Mouse (Mus musculus) hindbrain, embryonic 13.5 days (tissue): ENCODE results near the gene Hipk1. TPM values are rescaled to one million over a fixed set of nuclear protein-coding genes. Genes with fewer than 3 reads are reported as not detected.
A peak's percentile ranks its signal among the peaks of the same experiment; 100 is the strongest.
"Not testable (repeated sequence)": the region's sequence is repeated elsewhere in the genome, so short reads cannot be mapped to it uniquely, and the experiment has no call there.

Experiments used
- ATAC-seq: fragments of 200-750 bp; cut with Nextera tagmentation; 2 replicates; pipeline ENCODE4 v1.8.0; 2017; ENCODE audit warnings: moderate TSS enrichment; ENCODE audit not compliant: low FRiP score
- H3K27ac ChIP-seq: fragments of 300-500 bp; sonication (generic); 2 replicates; pipeline ENCODE4 v1.5.1; 2015; ENCODE audit warnings: inconsistent platforms, mild to moderate bottlenecking, moderate library complexity
- H3K27me3 ChIP-seq: fragments of 300-500 bp; sonication (generic); 2 replicates; pipeline ENCODE4 v1.6.1; 2015; ENCODE audit warnings: mild to moderate bottlenecking, inconsistent platforms
- H3K36me3 ChIP-seq: fragments of 300-500 bp; sonication (generic); 2 replicates; pipeline ENCODE4 v1.6.1; 2015; ENCODE audit warnings: mild to moderate bottlenecking, inconsistent platforms
- H3K4me1 ChIP-seq: fragments of 300-500 bp; sonication (generic); replicated peaks from 2 replicates; pipeline ENCODE4 v1.6.1; 2015; ENCODE audit warnings: inconsistent platforms
- H3K4me2 ChIP-seq: fragments of 300-500 bp; sonication (generic); 2 replicates; pipeline ENCODE4 v1.6.1; 2015; ENCODE audit warnings: inconsistent platforms, mild to moderate bottlenecking, moderate library complexity
- H3K4me3 ChIP-seq: fragments of 300-500 bp; sonication (generic); 2 replicates; pipeline ENCODE4 v1.5.1; 2015; ENCODE audit warnings: mild to moderate bottlenecking, inconsistent platforms
- H3K9ac ChIP-seq: fragments of 300-500 bp; sonication (generic); 2 replicates; pipeline ENCODE4 v1.6.1; 2015; ENCODE audit warnings: mild to moderate bottlenecking, inconsistent platforms
- H3K9me3 ChIP-seq: fragments of 300-500 bp; sonication (generic); 2 replicates; pipeline ENCODE4 v1.6.1; 2016; ENCODE audit warnings: inconsistent platforms
- WGBS: fragments of 180-500 bp; shearing (Covaris S2); methylation state at CpG from one replicate; pipeline ENCODE4 v1.1.7; 2015; 5-methylcytosine and 5-hydroxymethylcytosine counted together
- polyA plus RNA-seq: library from polyadenylated mRNA; unstranded; fragments of >200 nt; fragmentation: Nextera tagmentation; extraction: Ambion mirVana; gene quantifications from 2 replicates; pipeline ENCODE4 v1.2.1, GENCODE M21; 2015

Gene Hipk1
- polyA plus RNA-seq, 1 experiment from 2014 or later = 13.3 TPM

DNA sequence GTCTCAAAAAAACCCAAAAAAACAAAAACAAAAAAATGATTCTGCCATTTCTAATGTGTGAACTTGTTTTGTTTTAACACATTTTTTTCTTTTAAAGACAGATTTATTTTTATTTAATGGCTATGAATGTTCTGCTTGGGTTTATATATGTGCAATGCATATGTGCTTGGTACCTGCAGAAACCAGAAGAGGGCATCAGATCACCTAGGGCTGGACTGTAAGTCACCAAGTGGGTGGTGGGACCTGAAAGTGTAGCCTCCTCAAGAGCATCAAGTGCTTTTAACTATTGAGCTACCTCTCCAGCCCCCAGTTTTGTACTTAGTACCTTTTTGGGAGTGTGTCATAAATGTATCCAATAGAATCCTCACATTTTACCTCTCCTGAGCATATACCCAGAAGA lies 36.2 kb upstream of the Hipk1 start:
- H3K9me3 ChIP-seq = no peaks in the 10 kb centered on the region
- H3K36me3 ChIP-seq = peaks cover 11% of the 10 kb centered on the region
- ATAC-seq = no peak
- no peak overlapping the region for H3K9ac ChIP-seq
- no peak overlapping the region for H3K4me2 ChIP-seq
- H3K27me3 ChIP-seq = no peaks in the 10 kb centered on the region
- H3K27ac ChIP-seq = no peak overlapping the region
- peaks cover 3% of the 10 kb centered on the region; the same call in 1 of the 2 replicates for H3K4me1 ChIP-seq
- no peak overlapping the region for H3K4me3 ChIP-seq

GRCm38 (mm10) chr3:103810967-103811366 lies 19.6 kb upstream of the Hipk1 start:
- WGBS = 90% methylated on average over 6 of the region's 6 CpGs
- Histone ChIP-seq H3K9ac (no peak overlapping the region), H3K4me3 (no peak overlapping the region), H3K36me3 (peaks cover 25% of the 10 kb centered on the region), H3K4me1 (peaks cover 18% of the 10 kb centered on the region), H3K9me3 (no peaks in the 10 kb centered on the region), H3K27me3 (no peaks in the 10 kb centered on the region), H3K4me2 (no peak overlapping the region), H3K27ac (no peak overlapping the region)
- ATAC-seq = no peak

DNA sequence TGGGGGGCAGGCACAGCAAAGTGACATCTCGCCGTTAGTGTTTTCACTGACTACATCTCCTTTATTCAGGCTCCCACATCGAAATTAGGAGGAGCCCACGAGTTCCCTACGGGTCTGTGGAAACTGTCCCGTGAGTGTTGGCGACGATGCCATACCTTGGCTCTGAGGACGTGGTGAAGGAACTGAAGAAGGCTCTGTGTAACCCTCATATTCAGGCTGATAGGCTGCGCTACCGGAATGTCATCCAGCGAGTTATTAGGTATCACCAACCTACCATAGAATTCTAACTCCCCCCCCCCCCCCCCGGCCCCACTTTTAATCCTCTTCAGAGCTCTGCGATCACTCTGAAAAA lies 18.4 kb upstream of the Hipk1 start:
- WGBS = 4% methylated on average over 14 of the region's 14 CpGs
- peak overlapping the region; percentile 94 for H3K27ac ChIP-seq
- H3K27me3 ChIP-seq = no peaks in the 10 kb centered on the region

DNA sequence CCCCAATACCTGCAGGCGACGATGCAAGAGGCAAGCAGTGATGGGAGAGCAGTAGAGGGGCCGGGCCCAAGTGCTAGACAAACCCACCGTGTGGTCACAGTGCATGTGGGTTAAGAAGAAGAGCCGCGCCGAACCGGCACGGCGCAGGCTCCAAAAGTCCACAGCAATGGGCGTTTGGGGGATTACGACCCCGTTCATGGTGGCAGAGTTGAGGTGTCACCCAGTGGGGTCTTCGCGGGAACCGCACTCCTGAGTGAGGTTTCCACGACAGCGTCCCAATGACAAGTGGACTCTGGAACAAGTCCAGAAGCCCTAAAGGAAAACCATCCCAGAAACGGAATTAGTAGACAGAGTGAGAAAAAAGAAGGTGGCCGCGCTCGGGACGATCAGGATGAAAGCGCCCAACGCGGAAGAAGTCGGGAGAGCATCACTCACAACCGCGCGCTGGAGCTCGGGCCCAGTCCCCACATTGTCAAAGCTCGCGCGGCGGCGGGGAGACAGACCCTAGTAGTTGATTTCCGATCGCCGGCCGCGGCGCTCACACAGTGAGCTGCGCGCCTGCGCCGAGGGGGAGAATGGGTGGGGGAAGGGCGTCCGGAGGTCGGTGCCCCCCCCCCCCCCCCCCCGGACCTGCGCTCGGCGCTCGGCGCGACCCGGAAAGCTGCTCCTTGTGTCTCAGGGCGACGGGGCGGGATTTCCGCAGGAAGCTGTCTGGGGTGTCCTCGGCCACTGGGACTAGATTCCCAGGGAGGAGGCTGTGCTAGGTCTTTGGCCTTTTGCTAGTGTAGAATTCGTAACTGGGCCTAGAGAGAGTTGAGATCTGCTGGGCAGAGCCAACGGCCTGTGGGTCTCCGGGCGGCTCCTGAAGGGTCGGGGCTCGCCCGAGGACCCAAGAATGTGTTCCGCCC lies 17.8 kb upstream of the Hipk1 start, which contains the start of the genes Dclre1b, Ap4b1 and Gm43064:
Dclre1b (minus strand) TSS at position 554 of the 908 bp plus-strand sequence.
Ap4b1 (plus strand) TSS at position 630 of the 908 bp plus-strand sequence.
Gm43064 (plus strand) TSS at position 683 of the 908 bp plus-strand sequence.
- Histone ChIP-seq H3K4me3 (peak within 1 kb of the TSS; percentile 82), H3K27ac (peak within 1 kb of the TSS; percentile 94), H3K9me3 (no peaks in the 10 kb centered on the region), H3K9ac (peak within 1 kb of the TSS; percentile 89), H3K4me1 (peaks cover 18% of the 10 kb centered on the region), H3K4me2 (peak within 1 kb of the TSS; percentile 82), H3K27me3 (no peaks in the 10 kb centered on the region), H3K36me3 (peaks cover 26% of the 10 kb centered on the region)
- under 1% methylated on average over 61 of the region's 70 CpGs for WGBS
- peak; percentile 99 for ATAC-seq

More for the DNA sequence above, 18.4 kb upstream of the Hipk1 start:
- Histone ChIP-seq H3K36me3 (peaks cover 22% of the 10 kb centered on the region), H3K4me1 (peaks cover 18% of the 10 kb centered on the region), H3K9me3 (no peaks in the 10 kb centered on the region), H3K4me2 (peak overlapping the region; percentile 68), H3K9ac (peak overlapping the region; percentile 89), H3K4me3 (peak overlapping the region; percentile 82)
- ATAC-seq = peak; percentile 78

- H3K36me3 ChIP-seq = peaks cover 44% of the 10 kb centered on the region
These were observed 14.3 kb upstream of the Hipk1 start for GRCm38 (mm10) chr3:103805671-103806070.

GRCm38 (mm10) chr3:103802861-103803260 lies 11.5 kb upstream of the Hipk1 start:
- peaks cover 45% of the 10 kb centered on the region for H3K36me3 ChIP-seq
- no peak overlapping the region for H3K9ac ChIP-seq
- no peaks in the 10 kb centered on the region for H3K9me3 ChIP-seq
- no peaks in the 10 kb centered on the region for H3K27me3 ChIP-seq
- no peak for ATAC-seq
- WGBS = 88% methylated on average over 8 of the region's 8 CpGs
- peaks cover 3% of the 10 kb centered on the region for H3K4me1 ChIP-seq
- H3K4me2 ChIP-seq = no peak overlapping the region
- H3K4me3 ChIP-seq = no peak overlapping the region
- no peak overlapping the region for H3K27ac ChIP-seq

More at GRCm38 (mm10) chr3:103805671-103806070, 14.3 kb upstream of the Hipk1 start:
- peaks cover 18% of the 10 kb centered on the region for H3K4me1 ChIP-seq
- no peaks in the 10 kb centered on the region for H3K27me3 ChIP-seq
- no peak for ATAC-seq
- H3K9ac ChIP-seq = no peak overlapping the region
- H3K9me3 ChIP-seq = no peaks in the 10 kb centered on the region
- no peak overlapping the region for H3K27ac ChIP-seq
- H3K4me3 ChIP-seq = no peak overlapping the region
- H3K4me2 ChIP-seq = no peak overlapping the region
- WGBS = 95% methylated on average over 1 of the region's 1 CpGs

DNA sequence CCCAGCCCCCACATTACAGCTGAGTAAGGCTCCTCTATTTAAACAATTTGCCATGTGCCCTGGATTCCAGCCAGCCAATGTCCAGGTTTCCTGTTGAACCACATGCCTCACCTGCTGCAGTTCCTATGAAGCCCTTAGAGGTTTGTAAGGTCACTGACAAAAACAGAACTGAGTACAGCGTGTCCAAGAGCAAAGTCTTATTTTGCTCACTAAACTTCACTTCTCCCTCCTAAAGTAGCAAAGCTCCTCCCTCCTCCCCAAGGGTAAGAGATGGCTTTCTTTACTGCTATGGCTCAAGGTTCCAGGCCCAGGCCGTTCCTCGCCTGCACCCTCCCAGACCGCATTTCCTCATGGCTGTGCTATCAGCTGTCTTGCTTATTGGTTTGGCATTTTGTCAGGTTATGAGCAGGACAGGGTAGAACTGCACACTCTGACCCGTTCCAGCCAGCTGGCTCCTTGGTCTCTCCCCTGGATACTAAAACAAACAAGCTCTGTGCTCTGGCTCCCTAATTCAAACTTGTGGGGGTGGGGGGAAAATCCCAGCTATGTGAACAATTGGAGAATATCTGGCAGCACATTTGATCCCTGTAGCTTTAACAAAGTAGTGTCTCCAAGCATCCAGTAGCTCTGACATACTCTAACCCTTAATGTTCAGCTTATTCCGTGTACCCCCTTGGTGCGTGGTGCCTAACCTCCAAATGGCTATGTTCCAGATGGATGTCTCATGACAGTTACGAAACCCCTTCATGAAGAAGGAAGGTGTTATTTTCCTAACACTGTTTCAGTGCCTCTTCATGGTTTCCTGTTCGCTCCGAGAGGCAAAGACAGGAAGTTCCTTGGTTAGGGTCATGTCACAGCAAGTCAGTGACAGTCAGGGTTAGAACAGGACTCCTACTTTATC lies 10.5 kb upstream of the Hipk1 start:
- no peaks in the 10 kb centered on the region for H3K4me1 ChIP-seq

DNA sequence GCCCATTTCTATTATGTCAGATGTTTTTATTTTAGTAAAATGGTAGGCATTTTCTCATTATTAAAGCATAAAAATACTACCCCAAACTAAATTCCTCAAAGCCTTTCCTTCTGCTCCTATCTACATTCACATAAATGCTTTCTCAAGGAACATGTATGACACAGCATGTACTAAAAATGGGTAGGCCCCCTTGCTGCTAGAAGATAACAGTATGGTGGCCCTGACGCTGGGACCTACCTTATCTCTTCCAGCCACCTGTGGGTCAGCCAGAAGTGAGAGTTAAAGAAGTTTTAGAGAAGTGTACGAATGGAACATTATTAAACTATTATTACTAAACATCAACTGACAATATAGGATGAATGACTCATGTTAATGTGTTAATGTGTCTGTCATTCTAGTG lies 8.1 kb upstream of the Hipk1 start:
- H3K4me3 ChIP-seq = no peak overlapping the region
- ATAC-seq = no peak
- H3K36me3 ChIP-seq = peaks cover 32% of the 10 kb centered on the region
- WGBS = 84% methylated on average over 2 of the region's 2 CpGs
- H3K9ac ChIP-seq = no peak overlapping the region
- H3K4me1 ChIP-seq = no peaks in the 10 kb centered on the region
- H3K27me3 ChIP-seq = peaks cover 5% of the 10 kb centered on the region; the same call in 1 of the 2 replicates
- H3K4me2 ChIP-seq = no peak overlapping the region
- no peaks in the 10 kb centered on the region for H3K9me3 ChIP-seq
- no peak overlapping the region for H3K27ac ChIP-seq

More for the DNA sequence above, 10.5 kb upstream of the Hipk1 start:
- Histone ChIP-seq H3K27ac (0 out of 2 replicates have a peak overlapping the region, but pooled peaks have one; percentile 20), H3K4me3 (no peak overlapping the region), H3K4me2 (no peak overlapping the region), H3K36me3 (peaks cover 45% of the 10 kb centered on the region), H3K9ac (no peak overlapping the region), H3K27me3 (peaks cover under 1% of the 10 kb centered on the region; the same call in 1 of the 2 replicates), H3K9me3 (no peaks in the 10 kb centered on the region)
- ATAC-seq = no peak
- 83% methylated on average over 10 of the region's 10 CpGs for WGBS

DNA sequence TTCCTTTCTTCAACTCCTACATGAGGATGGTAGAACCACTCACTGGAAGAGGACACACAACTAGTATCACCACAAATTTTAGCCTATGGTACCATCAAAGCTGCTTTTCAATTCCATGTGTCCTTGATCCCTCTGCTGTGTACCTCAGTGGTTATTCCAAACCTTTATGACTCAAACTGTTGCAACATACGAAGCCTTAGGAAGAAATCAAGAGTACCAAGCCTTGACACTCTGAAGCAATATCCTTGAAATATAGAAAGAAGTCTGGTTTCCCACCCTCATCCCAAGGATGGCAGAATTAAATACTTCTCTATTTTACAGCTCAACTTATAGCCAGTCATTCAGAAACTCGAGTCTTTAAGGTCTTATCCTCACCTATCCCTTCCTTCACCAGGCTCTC lies 5.0 kb upstream of the Hipk1 start:
- H3K27me3 ChIP-seq = peaks cover 9% of the 10 kb centered on the region
- no peak overlapping the region for H3K27ac ChIP-seq
- peaks cover 4% of the 10 kb centered on the region for H3K36me3 ChIP-seq
- H3K9me3 ChIP-seq = no peaks in the 10 kb centered on the region
- peaks cover 5% of the 10 kb centered on the region for H3K4me1 ChIP-seq
- H3K4me3 ChIP-seq = no peak overlapping the region
- H3K9ac ChIP-seq = no peak overlapping the region
- H3K4me2 ChIP-seq = no peak overlapping the region
- ATAC-seq = no peak
- 76% methylated on average over 2 of the region's 2 CpGs for WGBS

DNA sequence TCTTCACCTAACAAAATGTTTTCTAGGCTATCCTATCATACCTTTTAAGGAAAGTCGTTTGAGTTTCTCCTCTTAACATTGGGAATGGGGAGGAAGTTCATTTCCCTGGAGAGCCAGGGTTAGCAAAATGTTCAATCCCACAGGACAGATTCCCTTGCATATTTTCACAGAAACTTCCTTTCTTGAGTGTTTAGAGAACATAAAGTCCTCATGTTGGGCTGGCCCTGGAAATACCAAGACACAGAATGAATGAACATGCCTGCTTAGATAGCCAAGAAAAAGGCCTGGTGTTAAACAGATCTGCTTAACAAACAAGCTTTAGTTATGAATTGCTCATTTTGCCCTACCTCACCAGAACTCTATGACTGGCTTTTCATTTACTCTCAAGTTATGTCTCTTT lies 1.2 kb upstream of the Hipk1 start:
- peaks cover 25% of the 10 kb centered on the region for H3K4me1 ChIP-seq
- no peaks in the 10 kb centered on the region for H3K36me3 ChIP-seq
- H3K27ac ChIP-seq = no peak overlapping the region
- no peak overlapping the region for H3K9ac ChIP-seq
- 83% methylated on average over 1 of the region's 1 CpGs for WGBS
- H3K27me3 ChIP-seq = peaks cover 9% of the 10 kb centered on the region
- no peaks in the 10 kb centered on the region for H3K9me3 ChIP-seq
- H3K4me2 ChIP-seq = no peak overlapping the region
- H3K4me3 ChIP-seq = no peak overlapping the region
- ATAC-seq = no peak

DNA sequence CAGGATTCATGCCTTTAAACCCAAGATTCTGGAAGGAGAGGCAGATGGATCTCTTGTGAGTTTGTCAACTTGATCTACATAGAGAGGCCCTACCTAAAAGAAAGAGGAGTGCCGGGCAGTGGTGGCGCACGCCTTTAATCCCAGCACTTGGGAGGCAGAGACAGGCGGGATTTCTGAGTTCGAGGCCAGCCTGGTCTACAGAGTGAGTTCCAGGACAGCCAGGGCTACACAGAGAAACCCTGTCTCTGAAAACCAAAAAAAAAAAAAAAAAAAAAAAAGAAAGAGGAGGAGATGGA lies 696 bp upstream of the Hipk1 start:
- Histone ChIP-seq H3K4me1 (peaks cover 30% of the 10 kb centered on the region), H3K27ac (peak overlapping the region; percentile 95), H3K4me2 (peak overlapping the region; percentile 79), H3K9ac (peak overlapping the region; percentile 96), H3K4me3 (peak overlapping the region; percentile 90)
- H3K36me3 ChIP-seq, H3K27me3 ChIP-seq, H3K9me3 ChIP-seq, ATAC-seq: not testable (repeated sequence)
- 81% methylated on average over 5 of the region's 5 CpGs for WGBS
